Mouse (Mus musculus) kidney, postnatal 25 days (tissue): ENCODE measurements around the gene Gpc5.

Experiments
- DNase-seq, 2 experiments: peaks; one replicate each; pipeline ENCODE4 v3.0.0; 2021; ENCODE audit warnings: mixed read lengths in 2 of 2

Gene Gpc5

GRCm38 (mm10) chr14:115371131-115371530 is 279.1 kb downstream of the Gpc5 start:
- peak; percentile 45 to 69 for DNase-seq

GRCm38 (mm10) chr14:115391831-115392230 is 299.8 kb downstream of the Gpc5 start:
- no peak for DNase-seq

- DNase-seq: peak; percentile 48 to 67
These were observed 301.0 kb downstream of the Gpc5 start for GRCm38 (mm10) chr14:115392894-115393524.

DNA sequence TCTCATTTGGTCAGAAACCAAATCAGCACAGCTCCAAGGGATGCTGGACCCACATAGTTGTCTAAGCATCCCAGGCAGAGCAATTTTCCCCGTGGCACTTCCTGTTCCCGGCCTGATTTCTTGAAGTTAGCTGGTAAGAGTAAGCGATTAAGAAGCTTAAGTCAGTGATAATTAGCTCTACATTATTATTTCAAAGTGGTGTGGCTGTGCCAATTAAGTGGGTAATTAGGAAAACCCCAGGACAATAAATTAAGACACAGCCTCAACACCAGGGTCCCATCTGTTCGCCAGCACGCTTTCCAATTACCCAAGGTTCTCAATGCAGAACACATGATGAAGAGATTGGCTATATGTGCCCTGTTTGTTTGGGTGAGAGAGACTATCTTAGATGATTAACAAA is 314.6 kb downstream of the Gpc5 start:
- no peak for DNase-seq

- DNase-seq: peak; percentile 15 to 48
These were observed 315.4 kb downstream of the Gpc5 start for GRCm38 (mm10) chr14:115407309-115407930.

- DNase-seq: peak; percentile 11 to 39
These were observed 318.9 kb downstream of the Gpc5 start for GRCm38 (mm10) chr14:115410881-115411280.

GRCm38 (mm10) chr14:115411513-115412174 is 319.6 kb downstream of the Gpc5 start:
- peak; percentile 23 to 43 for DNase-seq

DNA sequence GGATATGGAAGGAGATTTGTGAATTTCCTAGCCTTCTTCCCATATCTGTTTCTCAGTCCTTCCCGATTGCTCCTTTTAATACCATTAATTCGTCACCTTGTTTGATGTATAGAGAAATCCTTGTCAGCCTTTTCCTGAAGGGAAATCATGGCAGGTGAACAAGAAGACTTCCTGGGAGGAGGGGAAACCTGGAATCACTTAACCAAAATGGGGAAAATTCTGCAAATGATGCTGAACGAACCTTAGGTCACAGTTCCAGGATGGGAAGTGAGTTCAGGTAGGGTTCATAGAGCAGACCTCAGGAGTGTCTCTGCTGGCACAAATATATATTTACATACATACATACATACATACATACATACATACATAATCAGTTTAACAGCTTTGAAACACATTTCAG is 320.8 kb downstream of the Gpc5 start:
- no peak for DNase-seq

DNA sequence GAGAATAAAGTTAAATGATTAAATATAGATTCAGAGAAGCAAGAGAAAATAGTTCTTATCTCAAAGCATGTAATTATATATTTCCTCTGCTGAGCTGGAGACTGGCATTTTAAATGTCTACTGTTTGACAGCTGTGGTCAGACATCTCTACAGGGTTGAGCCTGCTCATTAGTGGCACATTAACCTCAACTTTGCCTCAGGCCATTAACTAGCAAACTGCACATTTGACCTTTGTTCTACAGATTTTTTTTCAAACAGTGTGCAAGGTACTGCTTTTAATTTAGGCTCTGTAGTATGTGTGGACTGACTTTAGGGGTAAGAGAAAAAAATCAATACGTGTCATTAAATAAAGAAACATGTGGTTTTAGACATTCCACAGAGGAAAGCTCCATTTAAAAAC is 321.4 kb downstream of the Gpc5 start:
- peak; percentile 47 to 66 for DNase-seq

GRCm38 (mm10) chr14:115414545-115414944 is 322.5 kb downstream of the Gpc5 start:
- DNase-seq: peak; percentile 13 to 40

GRCm38 (mm10) chr14:115431967-115432366 is 340.0 kb downstream of the Gpc5 start:
- no peak for DNase-seq

DNA sequence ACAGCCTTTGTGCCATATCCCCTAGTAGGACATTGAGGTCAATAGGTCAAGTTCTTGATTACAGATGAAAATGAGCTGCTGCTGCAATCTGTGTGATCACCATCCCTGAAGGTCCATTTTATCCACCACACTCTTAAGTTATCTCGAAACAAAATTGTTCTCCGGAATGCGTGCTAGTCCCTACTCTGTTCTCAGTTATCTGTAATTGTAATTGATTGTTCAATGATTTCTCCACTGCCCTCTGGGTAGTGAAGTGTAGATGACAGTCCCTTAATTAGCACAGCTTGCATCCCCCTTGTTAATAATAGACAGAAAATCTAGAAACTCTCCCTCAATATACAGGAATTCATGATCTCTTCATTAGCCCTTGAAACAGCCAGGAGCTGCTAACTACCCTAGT is 340.4 kb downstream of the Gpc5 start:
- no peak for DNase-seq

- DNase-seq: no peak
These were observed 344.6 kb downstream of the Gpc5 start for GRCm38 (mm10) chr14:115436617-115437016.

DNA sequence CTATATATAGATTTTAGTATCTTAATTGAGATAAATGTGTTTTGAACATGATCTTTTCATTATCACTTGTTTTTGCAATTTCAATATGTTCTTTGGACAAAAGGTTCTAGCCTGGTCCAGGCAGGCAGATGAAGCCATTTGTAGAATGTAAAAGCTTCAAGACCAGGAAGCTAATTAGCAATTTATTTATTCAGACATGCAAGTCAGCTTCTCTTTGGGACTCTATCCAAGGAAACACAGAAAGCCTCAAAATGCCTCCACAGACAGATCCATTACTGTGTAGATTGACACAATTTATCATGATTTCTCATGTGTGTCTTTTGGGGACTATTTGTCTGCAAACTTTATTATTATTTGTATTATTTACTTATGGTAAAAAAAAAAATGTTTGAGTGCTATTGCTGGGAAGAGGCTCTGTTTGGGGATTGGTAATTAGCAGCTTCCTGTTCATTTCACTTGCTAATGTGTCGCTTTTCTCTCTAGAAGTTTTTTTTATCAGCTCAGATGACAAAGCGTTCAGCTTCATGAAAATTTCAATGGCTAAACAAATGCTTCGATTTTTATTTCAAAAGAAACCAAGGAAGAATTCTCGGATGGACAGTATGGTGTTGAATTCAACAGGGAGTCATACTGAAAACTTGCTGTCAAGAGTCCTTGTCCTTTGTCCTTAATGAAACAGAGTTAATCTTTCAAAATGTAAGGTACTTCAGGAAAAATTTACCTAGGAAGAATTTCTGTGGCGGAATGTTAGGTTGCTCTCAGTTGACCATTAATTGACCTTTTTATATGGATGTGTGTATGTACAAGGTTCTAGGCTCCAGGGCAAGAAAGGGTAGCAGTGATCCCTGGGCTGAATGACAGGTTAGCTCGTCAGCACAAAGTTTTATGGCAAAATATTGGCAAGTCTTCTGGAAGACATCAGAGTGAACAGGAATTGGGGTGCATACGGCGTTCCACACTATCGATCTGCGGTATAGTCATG is 353.1 kb downstream of the Gpc5 start:
- DNase-seq: peak in 1 of 2 experiments; percentile 10

GRCm38 (mm10) chr14:115450938-115451337 is 358.9 kb downstream of the Gpc5 start:
- DNase-seq: peak; percentile 35 to 50

- DNase-seq: no peak
These were observed 375.9 kb downstream of the Gpc5 start for GRCm38 (mm10) chr14:115467960-115468359.

DNA sequence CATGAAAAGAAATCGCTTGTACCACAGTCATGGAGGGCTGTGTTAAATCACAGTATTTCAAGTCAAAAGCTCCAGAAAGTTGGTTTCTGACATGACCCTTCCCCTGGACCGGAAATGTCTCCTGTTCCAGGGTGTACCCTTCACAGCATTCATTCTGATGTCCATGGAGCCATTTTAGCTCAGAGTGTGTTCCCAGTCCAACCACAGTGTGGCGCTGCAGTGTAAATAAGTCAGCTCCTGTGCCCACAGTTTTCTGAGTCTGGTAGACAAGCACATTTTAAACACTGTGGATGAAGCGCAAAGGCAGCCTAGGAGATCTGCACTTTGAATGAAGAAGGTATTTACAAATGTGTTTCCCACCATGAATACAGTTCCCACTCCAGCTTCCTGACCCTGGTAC is 383.2 kb downstream of the Gpc5 start:
- DNase-seq: peak in 1 of 2 experiments; percentile 35

GRCm38 (mm10) chr14:115477360-115477759 is 385.3 kb downstream of the Gpc5 start:
- DNase-seq: no peak

GRCm38 (mm10) chr14:115485090-115485489 is 393.1 kb downstream of the Gpc5 start:
- DNase-seq: peak in 1 of 2 experiments; percentile 39

GRCm38 (mm10) chr14:115500794-115501193 is 408.8 kb downstream of the Gpc5 start:
- DNase-seq: no peak

GRCm38 (mm10) chr14:115546516-115547282 is 454.7 kb downstream of the Gpc5 start:
- DNase-seq: no peak

- DNase-seq: no peak
These were observed 460.0 kb downstream of the Gpc5 start for GRCm38 (mm10) chr14:115551996-115552395.
